In genomic region chr2:164822636-164823165, GRCm38 (mm10) we compare ENCODE assay signal across 7 mouse cellular contexts. TPM values are rescaled to one million over a fixed set of nuclear protein-coding genes. Genes with fewer than 3 reads are reported as not detected.
DNase-seq lines count a peak whose midpoint lies in the region; ATAC-seq lines count a peak whose summit lies in the region.

TSS of gene Zswim1 (plus strand) at chr2:164822686.

- no peaks in the 10 kb centered on the region for H3K9me3 ChIP-seq in intestine, embryonic 16.5 days (ENCODE audit: control insufficient read depth, low read length)
- no peaks in the 10 kb centered on the region for H3K9me3 ChIP-seq in midbrain, embryonic 11.5 days (ENCODE audit: control insufficient read depth, low read length)

- peak within 1 kb of the TSS; percentile 68 for H3K9ac ChIP-seq in intestine, embryonic 16.5 days (ENCODE audit: low read depth, low read length)
- H3K9ac ChIP-seq in midbrain, embryonic 11.5 days (ENCODE audit: low read length) = peak within 1 kb of the TSS; percentile 83

- ATAC-seq in intestine, embryonic 16.5 days = peak; percentile 100
- peak; percentile 99 for ATAC-seq in midbrain, embryonic 11.5 days (ENCODE audit: low FRiP score)

- H3K36me3 ChIP-seq in intestine, embryonic 16.5 days (ENCODE audit: control insufficient read depth, insufficient read depth, low read length) = peaks cover 21% of the 10 kb centered on the region
- peaks cover 18% of the 10 kb centered on the region for H3K36me3 ChIP-seq in midbrain, embryonic 11.5 days (ENCODE audit: control insufficient read depth, insufficient read depth, low read length)

- peak within 1 kb of the TSS; percentile 64 for H3K27ac ChIP-seq in intestine, embryonic 16.5 days (ENCODE audit: low read length)
- peak within 1 kb of the TSS; percentile 71; the same call in 1 of the 2 replicates for H3K27ac ChIP-seq in midbrain, embryonic 11.5 days (ENCODE audit: low read depth, low read length)

- H3K4me1 ChIP-seq in intestine, embryonic 16.5 days (ENCODE audit: control insufficient read depth, insufficient read depth, low read length) = peaks cover 7% of the 10 kb centered on the region
- peaks cover 9% of the 10 kb centered on the region; the same call in 1 of the 2 replicates for H3K4me1 ChIP-seq in midbrain, embryonic 11.5 days (ENCODE audit: control insufficient read depth, insufficient read depth, low read length)

- DNase-seq in adrenal gland, adult 8-10 months = peak; percentile 99
- peak; percentile 100 for DNase-seq in embryo, embryonic 9.5 days (ENCODE audit: extremely low spot score)
- DNase-seq in gastrocnemius, postnatal 4 days (ENCODE audit: low spot score in 2 of 2) = peak; percentile 98 to 99
- peak; percentile 100 for DNase-seq in left cerebral cortex, postnatal 36 days (ENCODE audit: low spot score in 2 of 2)
- DNase-seq in midbrain, embryonic 11.5 days (ENCODE audit: low spot score, missing footprints) = peak; percentile 100
- DNase-seq in skeletal muscle tissue, adult 2 months (ENCODE audit: low read depth, low spot score) = peak; percentile 98

- H3K27me3 ChIP-seq in intestine, embryonic 16.5 days (replicated peaks; ENCODE audit: control insufficient read depth, insufficient read depth, low read length) = no peaks in the 10 kb centered on the region
- no peaks in the 10 kb centered on the region for H3K27me3 ChIP-seq in midbrain, embryonic 11.5 days (ENCODE audit: control insufficient read depth, insufficient read depth, low read length)

- peak within 1 kb of the TSS; percentile 73 for H3K4me3 ChIP-seq in intestine, embryonic 16.5 days (ENCODE audit: low read length)
- peak within 1 kb of the TSS; percentile 78 for H3K4me3 ChIP-seq in midbrain, embryonic 11.5 days (ENCODE audit: low read depth, low read length)

- 1% methylated on average over 32 of the region's 32 CpGs for WGBS in intestine, embryonic 16.5 days
- WGBS in midbrain, embryonic 11.5 days = 1% methylated on average over 32 of the region's 32 CpGs

- intact Hi-C loops in left cerebral cortex, postnatal 36 days (cut with DNase I) = loop anchor here (2.0 kb wide), 1 partner anchor 18 kb away; the partner anchor contains the start of genes Acot8 and Zswim3

- H3K4me2 ChIP-seq in intestine, embryonic 16.5 days (ENCODE audit: low read depth, low read length) = peak within 1 kb of the TSS; percentile 64
- peak within 1 kb of the TSS; percentile 65 for H3K4me2 ChIP-seq in midbrain, embryonic 11.5 days

RNA-seq across cellular contexts. Expression of gene Zswim1, which starts in this region (rescaled TPM):
- 10 to 100 TPM; 11.1 to 15.3 (median 13.4) TPM for total RNA-seq in adrenal gland, adult 8-10 months (2022)
- total RNA-seq in gastrocnemius, postnatal 4 days (2021) = 1 to 10 TPM; 4.7 to 5.9 TPM
- 11.7 and 13.4 TPM in 2 replicates for polyA plus RNA-seq in intestine, embryonic 16.5 days (2015; fragmentation: Nextera tagmentation; extraction: Ambion mirVana)
- total RNA-seq in left cerebral cortex, postnatal 36 days (2021) = 10 to 100 TPM; 22.0 to 22.8 TPM
- 22.0 and 23.2 TPM in 2 replicates for polyA plus RNA-seq in midbrain, embryonic 11.5 days (2014; fragmentation: Nextera tagmentation; extraction: Ambion mirVana)

Comparison
In these comparisons a context has a peak if more than half of its experiments do, and no peak if none do; other contexts are left out.
1. Peak in every context shown above with its lines: DNase-seq, ATAC-seq, H3K4me3 ChIP-seq and H3K27ac ChIP-seq.